Mouse (Mus musculus) lung, embryonic 16.5 days (tissue): ENCODE data around the gene Ptpra. TPM values are rescaled to one million over a fixed set of nuclear protein-coding genes. Genes with fewer than 3 reads are reported as not detected.

Experiments
- ATAC-seq: fragments of 200-750 bp; cut with Nextera tagmentation; 2 replicates; pipeline ENCODE4 v1.8.0; 2017; ENCODE audit warnings: low read depth, mild to moderate bottlenecking, moderate library complexity
- H3K27ac ChIP-seq: fragments of 300-500 bp; sonication (generic); 2 replicates; pipeline ENCODE4 v1.5.1; 2014; ENCODE audit warnings: mild to moderate bottlenecking, control low read depth, low read length
- H3K27me3 ChIP-seq: fragments of 300-500 bp; sonication (generic); 2 replicates; pipeline ENCODE4 v1.6.1; 2014; ENCODE audit warnings: low read depth, low read length, mixed read lengths; ENCODE audit not compliant: control insufficient read depth, insufficient read depth
- H3K36me3 ChIP-seq: fragments of 300-500 bp; sonication (generic); 2 replicates; pipeline ENCODE4 v1.6.1; 2014; ENCODE audit warnings: low read length; ENCODE audit not compliant: control insufficient read depth, insufficient read depth
- H3K4me1 ChIP-seq: fragments of 300-500 bp; sonication (generic); replicated peaks from 2 replicates; pipeline ENCODE4 v1.6.1; 2014; ENCODE audit warnings: low read length, mixed read lengths; ENCODE audit not compliant: control insufficient read depth, insufficient read depth
- H3K4me2 ChIP-seq: fragments of 300-500 bp; sonication (generic); 2 replicates; pipeline ENCODE4 v1.6.1; 2014; ENCODE audit warnings: low read depth, low read length, control low read depth
- H3K4me3 ChIP-seq: fragments of 300-500 bp; sonication (generic); 2 replicates; pipeline ENCODE4 v1.5.1; 2014; ENCODE audit warnings: mild to moderate bottlenecking, low read length, control low read depth
- H3K9ac ChIP-seq: fragments of 300-500 bp; sonication (generic); 2 replicates; pipeline ENCODE4 v1.6.1; 2014; ENCODE audit warnings: low read length, control low read depth
- H3K9me3 ChIP-seq: fragments of 300-500 bp; sonication (generic); 2 replicates; pipeline ENCODE4 v1.6.1; 2016; ENCODE audit warnings: low read length; ENCODE audit not compliant: control insufficient read depth
- WGBS: fragments of 180-500 bp; shearing (Covaris S2); extraction: QIAGEN DNeasy Blood & Tissue Kit; methylation state at CpG from one replicate; pipeline ENCODE4 v1.1.7; 2014; 5-methylcytosine and 5-hydroxymethylcytosine counted together
- polyA plus RNA-seq: library from polyadenylated mRNA; unstranded; fragments of >200 nt; fragmentation: Nextera tagmentation; extraction: Ambion mirVana; gene quantifications from 2 replicates; pipeline ENCODE4 v1.2.1, GENCODE M21; 2015

The Ptpra gene
- polyA plus RNA-seq, 1 experiment from 2014 or later: 68.3 TPM

DNA sequence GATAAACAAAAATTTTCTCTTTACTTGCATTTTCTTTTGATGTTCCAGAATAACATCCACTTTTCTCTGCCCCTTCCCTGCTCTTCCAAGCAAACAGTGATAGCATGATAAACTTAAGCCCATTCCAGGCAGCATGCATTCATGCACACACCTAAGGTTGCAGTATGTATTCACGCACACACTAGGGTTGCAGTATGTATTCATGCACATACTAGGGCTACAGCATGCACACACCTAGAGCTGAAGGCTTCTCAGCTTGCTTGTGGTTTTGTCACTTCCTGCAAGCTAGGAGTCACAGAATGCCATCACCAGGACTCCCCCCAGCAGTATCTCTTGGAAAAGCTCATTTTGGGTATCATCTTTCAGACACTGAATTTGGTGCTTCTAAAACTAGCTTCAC is 13.3 kb upstream of the Ptpra start:
- H3K36me3 ChIP-seq: peaks cover 26% of the 10 kb centered on the region
- no peak overlapping the region for H3K9ac ChIP-seq
- ATAC-seq: no peak
- no peak overlapping the region for H3K4me3 ChIP-seq
- H3K27ac ChIP-seq: no peak overlapping the region
- no peak overlapping the region for H3K4me2 ChIP-seq
- WGBS: 95% methylated on average over 1 of the region's 1 CpGs
- H3K4me1 ChIP-seq: no peaks in the 10 kb centered on the region
- no peaks in the 10 kb centered on the region for H3K9me3 ChIP-seq
- no peaks in the 10 kb centered on the region for H3K27me3 ChIP-seq

GRCm38 (mm10) chr2:130438861-130439260 is 11.2 kb upstream of the Ptpra start:
- Histone ChIP-seq H3K4me1 (no peaks in the 10 kb centered on the region), H3K9ac (no peak overlapping the region), H3K9me3 (no peaks in the 10 kb centered on the region), H3K4me3 (no peak overlapping the region), H3K36me3 (peaks cover 40% of the 10 kb centered on the region), H3K27ac (no peak overlapping the region), H3K4me2 (no peak overlapping the region), H3K27me3 (no peaks in the 10 kb centered on the region)
- no peak for ATAC-seq
- 84% methylated on average over 3 of the region's 3 CpGs for whole genome bisulfite sequencing

- H3K36me3 ChIP-seq: peaks cover 42% of the 10 kb centered on the region
- H3K4me3 ChIP-seq: no peak overlapping the region
- no peak overlapping the region for H3K9ac ChIP-seq
- no peaks in the 10 kb centered on the region for H3K4me1 ChIP-seq
- H3K9me3 ChIP-seq: no peaks in the 10 kb centered on the region
- no peak overlapping the region for H3K27ac ChIP-seq
- no peak for ATAC-seq
- H3K4me2 ChIP-seq: no peak overlapping the region
- no peaks in the 10 kb centered on the region for H3K27me3 ChIP-seq
- WGBS: 93% methylated on average over 4 of the region's 4 CpGs
Measured at GRCm38 (mm10) chr2:130439840-130440480, 10.1 kb upstream of the Ptpra start.

DNA sequence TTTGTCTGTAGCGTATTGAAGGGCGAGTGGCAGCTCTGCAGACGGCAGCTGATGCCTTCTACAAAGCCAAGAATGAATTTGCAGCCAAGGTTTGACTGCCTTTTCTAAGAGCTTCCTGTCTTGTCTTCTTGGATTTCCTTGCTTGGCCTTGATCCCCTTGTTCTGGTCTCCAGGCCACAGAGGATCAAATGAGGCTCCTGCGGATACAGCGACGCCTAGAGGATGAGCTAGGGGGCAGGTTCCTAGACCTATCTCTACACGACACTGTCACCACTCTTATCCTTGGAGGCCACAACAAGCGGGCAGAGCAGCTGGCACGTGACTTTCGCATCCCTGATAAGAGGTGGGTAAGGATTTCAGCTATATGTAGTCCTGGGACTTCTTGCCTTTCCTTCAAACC is 7.9 kb upstream of the Ptpra start:
- Histone ChIP-seq H3K4me3 (no peak overlapping the region), H3K36me3 (peaks cover 42% of the 10 kb centered on the region)

GRCm38 (mm10) chr2:130448449-130448848 is 1.6 kb upstream of the Ptpra start:
- Histone ChIP-seq H3K9me3 (no peaks in the 10 kb centered on the region), H3K9ac (no peak overlapping the region), H3K27me3 (peaks cover 6% of the 10 kb centered on the region; the same call in 1 of the 2 replicates), H3K27ac (no peak overlapping the region), H3K36me3 (peaks cover 4% of the 10 kb centered on the region; the same call in 1 of the 2 replicates), H3K4me3 (no peak overlapping the region), H3K4me1 (peaks cover 11% of the 10 kb centered on the region; the same call in 1 of the 2 replicates), H3K4me2 (no peak overlapping the region)
- no peak for ATAC-seq

More for the DNA sequence above, 7.9 kb upstream of the Ptpra start:
- Histone ChIP-seq H3K27me3 (no peaks in the 10 kb centered on the region), H3K27ac (no peak overlapping the region), H3K4me1 (no peaks in the 10 kb centered on the region), H3K9me3 (no peaks in the 10 kb centered on the region), H3K4me2 (no peak overlapping the region), H3K9ac (no peak overlapping the region)
- WGBS: 85% methylated on average over 10 of the region's 10 CpGs
- no peak for ATAC-seq

- Histone ChIP-seq H3K4me2 (peak overlapping the region; percentile 70), H3K36me3 (no peaks in the 10 kb centered on the region), H3K9me3 (no peaks in the 10 kb centered on the region), H3K27me3 (peaks cover 6% of the 10 kb centered on the region), H3K4me1 (peaks cover 13% of the 10 kb centered on the region; the same call in 1 of the 2 replicates), H3K4me3 (peak overlapping the region; percentile 84), H3K27ac (no peak overlapping the region), H3K9ac (peak overlapping the region; percentile 85)
- no peak for ATAC-seq
- 8% methylated on average over 17 of the region's 17 CpGs for WGBS
Measured at GRCm38 (mm10) chr2:130449021-130449793, 871 bp upstream of the Ptpra start.

GRCm38 (mm10) chr2:130450434-130450796 is 337 bp downstream of the Ptpra start:
- under 1% methylated on average over 35 of the region's 47 CpGs for WGBS
- peaks cover 13% of the 10 kb centered on the region; the same call in 1 of the 2 replicates for H3K4me1 ChIP-seq
- peak overlapping the region; percentile 84 for H3K4me3 ChIP-seq
- no peaks in the 10 kb centered on the region for H3K9me3 ChIP-seq
- peak; percentile 90 for ATAC-seq
- peak overlapping the region; percentile 73 for H3K27ac ChIP-seq
- H3K36me3 ChIP-seq: no peaks in the 10 kb centered on the region
- peak overlapping the region; percentile 85 for H3K9ac ChIP-seq
- H3K4me2 ChIP-seq: peak overlapping the region; percentile 70
- peaks cover 6% of the 10 kb centered on the region for H3K27me3 ChIP-seq

DNA sequence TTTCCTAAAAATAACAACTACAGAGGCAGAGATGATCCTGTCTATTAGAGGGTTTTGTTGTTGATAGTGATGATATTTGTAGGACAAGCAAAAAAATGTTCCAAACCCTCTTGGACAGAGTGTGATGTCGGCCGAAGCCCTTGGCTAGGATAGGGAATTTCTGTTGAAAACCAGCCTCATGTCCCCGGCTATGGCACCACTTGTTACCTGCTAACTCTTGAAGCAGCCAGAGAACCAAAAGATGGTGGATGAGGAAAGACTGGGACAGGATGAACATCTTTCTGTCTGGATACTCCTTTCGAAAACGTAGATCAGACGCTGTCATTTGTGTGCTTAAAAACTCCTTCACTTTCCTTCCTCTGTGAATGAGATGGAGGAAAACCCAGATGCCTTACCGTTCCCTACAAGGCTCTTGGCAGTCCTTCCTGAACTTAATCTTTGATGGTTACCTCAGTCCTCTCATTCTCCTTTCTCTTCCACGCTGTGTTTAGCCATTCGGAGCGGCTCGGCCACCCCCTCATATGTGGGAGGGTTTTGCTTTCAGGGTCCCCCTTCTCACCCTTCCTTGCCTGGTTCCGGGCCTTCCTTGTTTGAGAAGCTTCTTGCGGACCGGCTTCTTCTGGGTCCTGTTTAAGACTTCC is 1.1 kb downstream of the Ptpra start:
- WGBS: 62% methylated on average over 14 of the region's 14 CpGs
- Histone ChIP-seq H3K4me1 (peaks cover 15% of the 10 kb centered on the region; the same call in 1 of the 2 replicates), H3K36me3 (no peaks in the 10 kb centered on the region), H3K4me2 (peak overlapping the region; percentile 70), H3K9me3 (no peaks in the 10 kb centered on the region), H3K9ac (peak overlapping the region; percentile 85), H3K4me3 (peak overlapping the region; percentile 84), H3K27me3 (peaks cover 6% of the 10 kb centered on the region), H3K27ac (no peak overlapping the region)
- no peak for ATAC-seq

GRCm38 (mm10) chr2:130451727-130452090 is 1.6 kb downstream of the Ptpra start:
- Histone ChIP-seq H3K9ac (no peak overlapping the region), H3K27me3 (peaks cover 6% of the 10 kb centered on the region), H3K36me3 (no peaks in the 10 kb centered on the region), H3K4me1 (peaks cover 15% of the 10 kb centered on the region; the same call in 1 of the 2 replicates), H3K4me3 (no peak overlapping the region), H3K9me3 (no peaks in the 10 kb centered on the region), H3K4me2 (peak overlapping the region; percentile 70; the same call in 1 of the 2 replicates), H3K27ac (no peak overlapping the region)
- no peak for ATAC-seq
- WGBS: 62% methylated on average over 3 of the region's 3 CpGs
